Mouse (Mus musculus) liver, adult 2 months (tissue): ENCODE results near the gene Zbtb22. TPM values are rescaled to one million over a fixed set of nuclear protein-coding genes. Genes with fewer than 3 reads are reported as not detected.

Source experiments
- DNase-seq: peaks from one replicate; pipeline ENCODE4 v3.0.0-alpha.2; 2011; ENCODE audit warnings: low read depth, low spot score; ENCODE audit errors: extremely low read depth
- H3K27ac ChIP-seq: fragments of 200-500 bp; replicated peaks from 2 replicates; pipeline ENCODE4 v1.5.1; 2012; ENCODE audit warnings: low read depth, mild to moderate bottlenecking, control low read depth, inconsistent platforms, low read length; ENCODE audit not compliant: insufficient read depth
- H3K27me3 ChIP-seq: fragments of 200-500 bp; 2 replicates; pipeline ENCODE4 v1.6.1; 2012; ENCODE audit warnings: mild to moderate bottlenecking, moderate library complexity, low read length, inconsistent platforms; ENCODE audit not compliant: control insufficient read depth, insufficient read depth
- H3K36me3 ChIP-seq: fragments of 200-500 bp; 2 replicates; pipeline ENCODE4 v1.6.1; 2012; ENCODE audit warnings: low read length, inconsistent platforms; ENCODE audit not compliant: control insufficient read depth, insufficient read depth
- H3K4me1 ChIP-seq: fragments of 200-500 bp; 2 replicates; pipeline ENCODE4 v1.6.1; 2011; ENCODE audit warnings: low read length; ENCODE audit not compliant: control insufficient read depth, insufficient read depth
- H3K4me3 ChIP-seq: fragments of 200-500 bp; 2 replicates; pipeline ENCODE4 v1.5.1; 2011; ENCODE audit warnings: low read depth, mild to moderate bottlenecking, control low read depth, low read length, moderate library complexity; ENCODE audit not compliant: insufficient read depth
- H3K79me2 ChIP-seq: fragments of 200-500 bp; 2 replicates; pipeline ENCODE4 v1.6.1; 2012; ENCODE audit warnings: inconsistent platforms, mild to moderate bottlenecking, low read length, moderate library complexity; ENCODE audit not compliant: control insufficient read depth, insufficient read depth
- H3K9ac ChIP-seq: fragments of 200-500 bp; 2 replicates; pipeline ENCODE4 v1.6.1; 2012; ENCODE audit warnings: low read depth, mild to moderate bottlenecking, control low read depth, inconsistent platforms, low read length
- CTCF ChIP-seq: fragments of 200-500 bp; IDR thresholded peaks from 2 replicates; pipeline ENCODE4 v1.5.1; 2011; ENCODE audit warnings: low read depth, low read length, control low read depth
- POLR2A ChIP-seq: fragments of 200-500 bp; IDR thresholded peaks from 2 replicates; pipeline ENCODE4 v1.6.1; 2011; ENCODE audit warnings: low read length, control low read depth; ENCODE audit not compliant: insufficient read depth; ENCODE audit errors: extremely low read depth
- WGBS: fragments of 180-500 bp; shearing (Covaris S2); methylation state at CpG from one replicate; pipeline ENCODE4 v1.1.7; 2018; 5-methylcytosine and 5-hydroxymethylcytosine counted together
- polyA plus RNA-seq: library from polyadenylated mRNA; depleted of rRNA; stranded (reverse); fragments of >200 nt; gene quantifications from 2 replicates; pipeline ENCODE4 v1.2.3, GENCODE M21; 2012
- total RNA-seq: library from RNA; depleted of rRNA; stranded (reverse); fragments of >200 nt; gene quantifications from 2 replicates; pipeline ENCODE4 v1.2.3, GENCODE M21; 2014

The Zbtb22 gene
- total and polyA plus RNA-seq, 2 experiments: 11.1 to 23.9 TPM

GRCm38 (mm10) chr17:33929371-33930279, 13.9 kb downstream of the Zbtb22 start, which contains the start of gene Rgl2:
Rgl2 (plus strand) TSS chr17:33929543.
- peak within 1 kb of the TSS; percentile 81 for H3K9ac ChIP-seq
- WGBS: under 1% methylated on average over 78 of the region's 80 CpGs
- H3K27ac ChIP-seq: peak within 1 kb of the TSS; percentile 75
- H3K4me3 ChIP-seq: peak within 1 kb of the TSS; percentile 68
- TF ChIP-seq POLR2A: 0 out of 2 replicates have a peak, but pooled peaks have one; percentile 44
- TF ChIP-seq CTCF: 0 out of 2 replicates have a peak, but pooled peaks have one; percentile 14
- peak; percentile 62 for DNase-seq
- peaks cover 11% of the 10 kb centered on the region; the same call in 1 of the 2 replicates for H3K79me2 ChIP-seq
- H3K36me3 ChIP-seq: 0 out of 2 replicates have a peak, but pooled peaks cover 2% of the 10 kb centered on the region
- peaks cover 3% of the 10 kb centered on the region for H3K4me1 ChIP-seq
- no peaks in the 10 kb centered on the region for H3K27me3 ChIP-seq

- Histone ChIP-seq H3K9ac (peak overlapping the region; percentile 76), H3K27ac (peak overlapping the region; percentile 53; the same call in 1 of the 2 replicates), H3K4me3 (peak overlapping the region; percentile 68), H3K36me3 (0 out of 2 replicates have a peak, but pooled peaks cover 2% of the 10 kb centered on the region), H3K79me2 (0 out of 2 replicates have a peak, but pooled peaks cover 6% of the 10 kb centered on the region), H3K4me1 (peaks cover 3% of the 10 kb centered on the region), H3K27me3 (no peaks in the 10 kb centered on the region)
- peak; percentile 87 for DNase-seq
- 2% methylated on average over 44 of the region's 45 CpGs for WGBS
- no peak for TF ChIP-seq CTCF
- TF ChIP-seq POLR2A: no peak
Observed at GRCm38 (mm10) chr17:33930280-33931158, 14.8 kb downstream of the Zbtb22 start.

GRCm38 (mm10) chr17:33931159-33931866, 15.6 kb downstream of the Zbtb22 start:
- H3K27me3 ChIP-seq: no peaks in the 10 kb centered on the region
- 76% methylated on average over 18 of the region's 18 CpGs for WGBS
- no peak overlapping the region for H3K27ac ChIP-seq
- H3K36me3 ChIP-seq: 0 out of 2 replicates have a peak, but pooled peaks cover 2% of the 10 kb centered on the region
- peak overlapping the region; percentile 28 for H3K9ac ChIP-seq
- no peak for DNase-seq
- TF ChIP-seq POLR2A (no peak), CTCF (no peak)
- peaks cover 3% of the 10 kb centered on the region for H3K4me1 ChIP-seq
- H3K4me3 ChIP-seq: peak overlapping the region; percentile 23; the same call in 1 of the 2 replicates
- 0 out of 2 replicates have a peak, but pooled peaks cover 2% of the 10 kb centered on the region for H3K79me2 ChIP-seq

- Histone ChIP-seq H3K4me1 (peaks cover 3% of the 10 kb centered on the region), H3K27ac (no peak overlapping the region), H3K4me3 (no peak overlapping the region), H3K36me3 (no peaks in the 10 kb centered on the region), H3K9ac (no peak overlapping the region), H3K79me2 (no peaks in the 10 kb centered on the region), H3K27me3 (no peaks in the 10 kb centered on the region)
- TF ChIP-seq CTCF: no peak
- no peak for TF ChIP-seq POLR2A
- DNase-seq: no peak
- 96% methylated on average over 11 of the region's 11 CpGs for WGBS
Observed at GRCm38 (mm10) chr17:33931947-33932346, 16.2 kb downstream of the Zbtb22 start.

GRCm38 (mm10) chr17:33932448-33932847, 16.7 kb downstream of the Zbtb22 start:
- no peak for TF ChIP-seq CTCF
- TF ChIP-seq POLR2A: no peak
- Histone ChIP-seq H3K9ac (no peak overlapping the region), H3K4me3 (no peak overlapping the region), H3K27me3 (no peaks in the 10 kb centered on the region), H3K27ac (no peak overlapping the region), H3K4me1 (peaks cover 3% of the 10 kb centered on the region), H3K79me2 (no peaks in the 10 kb centered on the region), H3K36me3 (no peaks in the 10 kb centered on the region)
- DNase-seq: no peak
- WGBS: 73% methylated on average over 14 of the region's 14 CpGs
